Mouse (Mus musculus) embryo, embryonic 9.5 days (tissue): Measurements from ENCODE around the gene Fam171a2.

ENCODE experiments used
- DNase-seq: peaks from one replicate; pipeline ENCODE4 v3.0.0-alpha.2; 2017; ENCODE audit errors: extremely low spot score

The Fam171a2 gene

DNA sequence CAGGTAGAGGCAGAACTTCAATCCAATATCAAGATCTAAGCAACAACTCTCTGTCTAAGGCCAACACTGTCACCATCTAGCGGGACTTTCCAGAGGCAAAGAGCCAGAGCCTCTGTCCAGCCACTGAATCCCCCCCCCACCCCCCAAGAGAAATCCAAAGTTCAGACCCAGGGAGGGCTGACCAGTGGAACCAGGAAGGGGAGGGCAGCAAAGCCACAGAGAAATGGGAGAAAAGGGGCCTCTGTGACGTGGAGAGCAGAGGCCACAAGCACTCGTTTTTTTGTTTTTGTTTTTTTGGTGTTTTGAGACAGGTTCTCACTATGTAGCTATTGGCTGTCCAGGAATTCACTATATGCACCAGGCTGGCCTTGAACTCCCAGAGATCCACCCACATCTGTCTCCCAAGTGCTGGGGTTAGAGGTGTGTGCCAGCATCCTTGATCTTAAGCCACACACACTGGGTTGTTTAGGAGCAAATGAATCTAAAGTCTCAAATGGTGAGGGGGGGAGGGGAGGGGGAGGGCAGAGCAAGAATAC is 37.6 kb downstream of the Fam171a2 start:
- DNase-seq: no peak

- no peak for DNase-seq
Observed at GRCm38 (mm10) chr11:102408888-102409794, 38.3 kb downstream of the Fam171a2 start.

GRCm38 (mm10) chr11:102408344-102408876 is 39.1 kb downstream of the Fam171a2 start:
- DNase-seq: peak; percentile 96

DNA sequence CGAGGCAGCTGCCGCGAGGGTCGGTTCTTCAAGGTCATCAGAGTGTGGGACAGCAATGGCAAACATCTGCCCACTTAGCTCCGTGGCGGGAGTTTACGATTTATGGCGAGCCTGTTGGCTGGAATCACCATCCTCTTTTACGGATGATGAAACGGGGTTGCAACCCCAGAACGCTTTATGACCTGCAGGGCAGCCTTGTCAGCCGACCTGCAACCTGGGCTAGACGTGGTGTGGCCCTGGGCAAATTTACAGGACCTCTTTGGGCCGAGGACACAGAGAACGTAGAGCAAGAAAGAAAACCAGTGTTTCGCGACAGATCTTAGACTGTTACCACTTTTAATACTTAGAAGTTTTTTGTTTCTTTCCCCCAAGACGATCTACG is 39.7 kb downstream of the Fam171a2 start, which contains the start of gene Slc25a39:
Slc25a39 (minus strand) TSS at position 113 of the 382 bp plus-strand sequence.
- no peak for DNase-seq

GRCm38 (mm10) chr11:102406900-102407833 is 40.3 kb downstream of the Fam171a2 start:
- DNase-seq: peak; percentile 91

- DNase-seq: no peak
Observed at GRCm38 (mm10) chr11:102406401-102406800, 41.1 kb downstream of the Fam171a2 start.

DNA sequence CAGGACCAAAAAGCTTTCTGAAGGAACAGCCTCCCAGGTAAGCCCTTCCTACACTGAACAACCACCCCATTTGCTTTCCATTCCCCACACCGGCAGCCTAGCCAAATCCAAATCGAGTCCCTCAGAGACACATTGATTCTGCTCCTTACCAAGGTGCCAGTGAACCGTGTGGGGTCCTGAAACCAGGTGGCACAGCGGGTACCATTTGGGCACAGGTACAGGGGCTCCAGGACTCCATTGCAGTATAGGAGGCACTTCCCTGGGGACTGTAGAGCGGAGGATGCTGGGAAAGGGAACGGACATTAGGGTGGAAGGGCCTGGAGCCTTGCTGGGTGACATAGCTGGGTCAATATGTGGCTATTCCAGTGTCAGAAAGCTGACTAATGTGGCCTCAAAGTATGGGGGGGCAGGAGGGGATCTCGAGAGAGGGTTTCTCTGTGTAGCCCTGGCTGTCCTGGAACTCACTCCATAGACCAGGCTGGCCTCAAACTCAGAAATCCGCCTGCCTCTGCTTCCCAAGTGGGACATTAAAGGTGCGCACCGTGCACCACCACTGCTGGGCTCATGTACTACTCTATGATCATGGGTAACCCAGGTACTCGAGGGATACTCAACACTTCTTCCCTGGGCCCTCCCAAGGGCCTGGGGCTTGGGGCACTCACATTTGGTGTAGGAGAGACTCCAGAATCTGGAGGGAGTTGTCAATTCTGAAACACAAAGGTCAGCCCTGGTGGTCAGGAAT is 41.8 kb downstream of the Fam171a2 start:
- no peak for DNase-seq

GRCm38 (mm10) chr11:102404161-102405010 is 43.1 kb downstream of the Fam171a2 start:
- DNase-seq: no peak

DNA sequence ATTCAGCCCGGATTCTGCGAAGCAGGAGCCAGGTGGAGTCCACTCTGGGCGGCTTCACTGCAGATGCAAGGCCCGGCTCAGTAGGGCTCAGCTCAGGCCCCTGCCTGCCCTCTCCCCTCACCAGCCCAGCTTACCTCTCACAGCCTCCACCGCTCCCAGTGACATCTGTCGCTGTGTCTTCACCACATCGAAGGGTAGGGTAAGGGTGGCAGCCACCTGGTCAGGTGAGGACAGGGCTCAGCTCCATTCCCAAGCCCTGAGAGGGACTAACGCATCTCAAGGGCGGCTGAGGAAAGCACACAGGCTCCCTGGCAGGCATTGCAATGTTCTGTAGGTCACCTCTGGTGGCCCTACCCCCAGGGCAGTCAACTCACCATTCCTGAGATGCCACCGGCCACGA is 43.8 kb downstream of the Fam171a2 start:
- DNase-seq: no peak

GRCm38 (mm10) chr11:102401898-102402500 is 45.5 kb downstream of the Fam171a2 start:
- no peak for DNase-seq

DNA sequence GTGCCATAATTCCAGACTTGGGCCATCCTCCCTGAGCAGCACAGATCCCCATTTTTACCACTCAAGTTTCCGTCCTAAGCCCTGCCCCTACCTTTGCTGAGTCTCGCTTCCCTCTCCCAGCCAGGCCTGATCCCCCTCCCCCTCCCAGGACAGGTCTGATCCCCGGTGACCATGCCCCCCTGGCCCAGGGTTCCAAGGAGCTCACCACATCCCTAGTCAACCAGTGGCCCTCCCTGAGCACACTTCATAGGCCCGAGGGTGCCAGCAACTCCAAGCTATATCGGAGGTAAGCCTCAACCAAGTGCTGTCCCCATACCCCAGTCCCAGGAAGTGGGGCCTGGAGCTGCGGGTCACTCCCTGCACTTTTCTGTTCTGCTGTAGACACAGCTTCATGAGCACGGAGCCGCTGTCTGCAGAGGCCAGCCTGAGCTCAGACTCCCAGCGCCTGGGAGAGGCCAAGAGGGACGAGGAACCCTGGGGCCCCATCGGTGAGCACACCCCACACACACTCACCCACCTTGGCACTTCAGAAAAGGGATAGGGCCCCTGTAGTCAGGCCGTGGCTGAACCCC is 46.9 kb downstream of the Fam171a2 start:
- no peak for DNase-seq

GRCm38 (mm10) chr11:102399610-102400072 is 47.8 kb downstream of the Fam171a2 start:
- DNase-seq: no peak

- no peak for DNase-seq
Observed at GRCm38 (mm10) chr11:102399107-102399506, 48.4 kb downstream of the Fam171a2 start.

DNA sequence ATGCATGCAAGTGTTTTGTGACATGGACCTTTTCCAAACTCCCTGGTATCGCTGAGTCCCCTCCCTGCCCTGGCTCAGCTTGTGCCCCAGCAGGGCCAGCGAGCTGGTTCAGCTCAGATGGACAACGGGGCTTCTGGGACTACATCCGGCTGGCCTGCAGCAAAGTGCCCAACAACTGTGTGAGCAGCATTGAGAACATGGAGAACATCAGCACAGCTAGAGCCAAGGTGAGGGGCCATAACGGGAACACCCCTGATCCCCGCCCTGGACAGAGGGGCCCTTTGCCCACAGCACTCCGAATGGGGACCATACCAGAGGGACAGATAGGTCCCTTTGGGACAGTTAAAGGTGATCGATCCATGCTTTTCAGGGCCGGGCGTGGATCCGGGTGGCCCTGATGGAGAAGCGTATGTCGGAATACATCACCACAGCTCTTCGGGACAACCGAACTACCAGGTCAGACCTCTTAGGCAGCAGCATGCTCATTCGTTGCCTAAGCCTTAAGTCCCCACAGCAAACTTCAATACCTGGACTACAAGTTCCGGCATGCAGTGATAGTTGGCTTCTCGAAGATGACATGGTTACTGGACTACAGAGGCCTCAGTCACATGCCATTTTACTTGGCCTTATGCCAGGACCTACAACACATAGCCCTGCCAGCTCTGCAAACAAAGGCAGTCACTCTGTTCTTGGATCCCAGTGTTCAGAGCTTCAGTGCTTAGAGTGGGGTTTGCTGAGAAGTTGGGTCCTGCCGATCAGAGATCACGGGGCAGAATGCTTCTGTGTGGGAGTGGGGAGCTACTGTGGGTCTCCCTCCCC is 49.3 kb downstream of the Fam171a2 start:
- DNase-seq: no peak

- no peak for DNase-seq
Observed at GRCm38 (mm10) chr11:102396671-102397141, 50.8 kb downstream of the Fam171a2 start.

- DNase-seq: no peak
Observed at GRCm38 (mm10) chr11:102396263-102396662, 51.2 kb downstream of the Fam171a2 start.

DNA sequence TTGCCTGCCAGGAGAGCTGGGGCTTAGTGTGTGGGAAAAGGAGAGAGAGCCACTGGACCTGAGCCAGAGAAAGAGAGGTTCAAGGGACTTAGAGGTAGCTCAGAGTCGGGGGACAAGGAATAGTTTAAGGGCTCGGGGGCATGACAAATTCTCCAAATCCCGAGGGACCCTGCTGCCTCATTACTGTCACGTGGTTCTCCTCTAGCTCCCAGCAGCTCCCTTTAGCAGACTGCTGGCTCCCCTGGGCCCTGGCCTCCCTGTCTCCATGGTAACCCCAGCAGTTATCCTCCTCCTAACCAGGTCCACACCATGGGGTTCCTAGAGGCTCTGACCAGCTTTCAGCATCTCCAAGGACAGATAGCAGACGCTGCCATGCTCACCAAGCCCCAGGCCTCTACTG is 52.2 kb downstream of the Fam171a2 start:
- no peak for DNase-seq

- DNase-seq: no peak
Observed at GRCm38 (mm10) chr11:102394421-102395124, 52.9 kb downstream of the Fam171a2 start.
